Mouse (Mus musculus) liver, embryonic 14.5 days (tissue): ENCODE results near the gene Slc2a1. TPM values are rescaled to one million over a fixed set of nuclear protein-coding genes. Genes with fewer than 3 reads are reported as not detected.
A peak's percentile ranks its signal among the peaks of the same experiment; 100 is the strongest.

Source experiments
- ATAC-seq: fragments of 200-750 bp; cut with Nextera tagmentation; 2 replicates; pipeline ENCODE4 v1.8.0; 2017; ENCODE audit warnings: moderate number of reproducible peaks, mild to moderate bottlenecking, moderate library complexity; ENCODE audit not compliant: insufficient read depth
- DNase-seq, 3 experiments: peaks; one replicate each; pipeline ENCODE4 v3.0.0-alpha.2; 2012 to 2013; ENCODE audit warnings: low read depth in 3 of 3, low spot score in 3 of 3
- H3K27ac ChIP-seq: fragments of 300-500 bp; sonication (generic); 2 replicates; pipeline ENCODE4 v1.5.1; 2014; ENCODE audit warnings: moderate library complexity, mild to moderate bottlenecking, control low read depth, inconsistent platforms
- H3K27me3 ChIP-seq: fragments of 300-500 bp; sonication (generic); 2 replicates; pipeline ENCODE4 v1.6.1; 2014; ENCODE audit warnings: mild to moderate bottlenecking, low read length, moderate library complexity; ENCODE audit not compliant: control insufficient read depth, insufficient read depth
- H3K36me3 ChIP-seq: fragments of 300-500 bp; sonication (generic); replicated peaks from 2 replicates; pipeline ENCODE4 v1.6.1; 2014; ENCODE audit warnings: low read depth; ENCODE audit not compliant: control insufficient read depth, insufficient read depth
- H3K4me1 ChIP-seq, 2 experiments: fragments of 200-500 bp in 1 of 2; fragments of 300-500 bp in 1 of 2; sonication (generic) in 1 of 2; replicated peaks; 2 replicates each; pipeline ENCODE4 v1.6.1; 2012 to 2014; ENCODE audit warnings: antibody characterized with exemption in 1 of 2, inconsistent platforms in 1 of 2, low read length in 1 of 2; ENCODE audit not compliant: control insufficient read depth in 2 of 2, insufficient read depth in 2 of 2
- H3K4me2 ChIP-seq: fragments of 300-500 bp; sonication (generic); 2 replicates; pipeline ENCODE4 v1.6.1; 2014; ENCODE audit warnings: low read depth, mild to moderate bottlenecking, control low read depth, moderate library complexity
- H3K4me3 ChIP-seq, 2 experiments: fragments of 200-500 bp in 1 of 2; fragments of 300-500 bp in 1 of 2; sonication (generic) in 1 of 2; 2 replicates each; pipeline ENCODE4 v1.5.1; 2012 to 2014; ENCODE audit warnings: low read depth in 2 of 2, low read length in 2 of 2, mild to moderate bottlenecking in 2 of 2, control low read depth in 1 of 2, inconsistent platforms in 1 of 2, moderate library complexity in 1 of 2; ENCODE audit not compliant: insufficient read depth in 1 of 2
- H3K9ac ChIP-seq: fragments of 300-500 bp; sonication (generic); replicated peaks from 2 replicates; pipeline ENCODE4 v1.6.1; 2014; ENCODE audit warnings: mild to moderate bottlenecking, control low read depth, moderate library complexity
- H3K9me3 ChIP-seq: fragments of 300-500 bp; sonication (generic); 2 replicates; pipeline ENCODE4 v1.6.1; 2016; ENCODE audit warnings: low read length, mixed read lengths; ENCODE audit not compliant: control insufficient read depth
- CTCF ChIP-seq: IDR thresholded peaks from 2 replicates; pipeline ENCODE4 v1.5.1; 2016; ENCODE audit warnings: antibody characterized with exemption, low read depth, control low read depth
- EP300 ChIP-seq: IDR thresholded peaks from 2 replicates; pipeline ENCODE4 v1.6.1; 2016; ENCODE audit warnings: antibody characterized with exemption, low read depth
- WGBS: fragments of 180-500 bp; shearing (Covaris S2); extraction: QIAGEN DNeasy Blood & Tissue Kit; methylation state at CpG from one replicate; pipeline ENCODE4 v1.1.7; 2014; ENCODE audit not compliant: insufficient replicate concordance; 5-methylcytosine and 5-hydroxymethylcytosine counted together
- polyA plus RNA-seq, 2 experiments: library from polyadenylated mRNA; depleted of rRNA in 1 of 2; stranded (reverse) in 1 of 2; unstranded in 1 of 2; fragments of >200 nt; fragmentation: Nextera tagmentation in 1 of 2; extraction: Ambion mirVana in 1 of 2; gene quantifications; 2 replicates each; pipeline versions ENCODE4 v1.2.1 to v1.2.3; 2012 to 2014

Gene Slc2a1
- polyA plus RNA-seq, 2 experiments, result 173 to 259 TPM

DNA sequence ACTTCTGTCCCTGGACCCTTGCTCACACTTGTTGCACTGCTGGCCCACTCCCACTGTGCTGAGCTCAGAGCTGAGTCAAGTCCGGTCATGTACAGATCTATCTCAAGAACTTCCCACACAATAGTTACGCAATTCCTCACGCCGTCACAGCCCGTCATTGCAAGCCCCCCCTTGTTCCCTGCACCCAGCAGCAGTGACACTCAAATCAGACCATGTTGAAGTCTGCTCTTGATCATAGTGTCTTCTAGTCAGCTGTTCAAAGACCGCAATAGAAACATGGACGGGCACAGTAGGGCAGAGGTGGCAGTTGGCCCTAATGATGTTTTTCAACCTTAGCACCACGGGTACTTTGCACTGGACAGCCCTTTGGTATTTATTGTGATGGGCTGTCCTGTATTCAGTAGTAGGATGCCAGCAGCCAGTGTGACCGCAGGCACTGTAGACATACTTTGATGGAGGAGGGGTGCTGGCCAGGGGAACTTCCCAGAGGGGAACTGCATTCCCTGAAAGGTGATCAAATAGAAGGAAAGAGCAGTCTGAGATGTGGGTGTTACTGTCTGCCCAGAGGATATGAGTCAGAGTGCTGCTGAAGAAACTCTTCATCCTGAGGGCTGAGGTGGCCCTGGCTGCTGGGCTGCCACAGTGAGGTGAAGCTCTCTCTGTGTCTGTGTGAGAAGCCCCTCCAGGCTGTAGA is 17.2 kb downstream of the Slc2a1 start:
- ATAC-seq, result no peak
- TF ChIP-seq EP300 (no peak), CTCF (no peak)
- Histone ChIP-seq H3K27ac (no peak overlapping the region), H3K4me1 (peaks cover 27 to 59% of the 10 kb centered on the region in 2 experiments), H3K9me3 (no peaks in the 10 kb centered on the region), H3K9ac (no peak overlapping the region; the same call in 1 of the 2 replicates), H3K4me2 (no peak overlapping the region), H3K36me3 (peaks cover 100% of the 10 kb centered on the region), H3K27me3 (no peaks in the 10 kb centered on the region), H3K4me3 (no peak overlapping the region)
- no peak for DNase-seq
- 66% methylated on average over 9 of the region's 9 CpGs for WGBS

DNA sequence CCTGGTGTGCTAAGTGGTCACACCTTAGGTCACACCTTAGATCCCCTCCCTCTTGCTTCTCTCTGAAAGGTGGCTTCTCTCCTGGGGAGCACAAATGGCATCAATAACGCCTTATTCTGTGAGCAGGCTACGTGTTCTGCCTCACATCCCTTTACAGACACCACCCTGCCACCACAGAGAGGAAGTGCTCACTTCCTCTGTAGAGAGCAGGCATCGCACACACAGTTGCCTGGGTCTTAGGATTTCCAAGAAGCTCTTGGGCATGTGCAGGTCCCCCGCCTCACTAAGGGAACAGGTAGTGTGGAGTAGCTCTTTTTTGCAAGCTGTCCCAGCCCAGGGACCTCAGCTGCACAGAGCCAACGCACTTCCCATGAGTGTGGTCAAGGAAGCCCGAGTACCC is 18.7 kb downstream of the Slc2a1 start:
- Histone ChIP-seq H3K27ac (peak overlapping the region; percentile 8; the same call in 1 of the 2 replicates), H3K4me1 (peaks cover 19 to 47% of the 10 kb centered on the region in 2 experiments), H3K9ac (no peak overlapping the region), H3K36me3 (peaks cover 100% of the 10 kb centered on the region), H3K4me2 (no peak overlapping the region), H3K9me3 (no peaks in the 10 kb centered on the region), H3K4me3 (no peak overlapping the region), H3K27me3 (no peaks in the 10 kb centered on the region)
- ATAC-seq, result no peak
- 27% methylated on average over 6 of the region's 6 CpGs for WGBS
- no peak for DNase-seq
- TF ChIP-seq EP300, result no peak
- no peak for TF ChIP-seq CTCF

DNA sequence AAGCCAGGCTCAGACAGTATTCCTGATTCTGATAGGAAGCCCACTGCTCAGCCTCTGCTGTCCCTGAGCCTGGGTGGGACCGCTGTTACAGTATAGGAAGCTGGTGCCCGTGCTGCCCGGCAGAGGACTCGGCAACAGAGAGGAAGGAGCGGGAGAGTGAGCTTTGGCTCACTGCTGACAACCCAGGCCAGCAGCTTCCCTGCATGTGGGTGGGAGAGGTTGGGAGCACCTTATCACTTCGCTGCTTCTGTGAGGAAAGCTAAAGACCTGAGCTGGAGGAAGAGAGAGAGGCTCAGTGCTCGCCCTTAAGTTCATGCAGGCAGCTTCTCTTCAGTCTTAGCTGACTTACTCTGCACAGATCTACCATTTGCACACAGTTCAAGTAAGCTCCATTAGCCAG is 20.0 kb downstream of the Slc2a1 start:
- Histone ChIP-seq H3K36me3 (peaks cover 100% of the 10 kb centered on the region), H3K27ac (0 out of 2 replicates have a peak overlapping the region, but pooled peaks have one; percentile 5), H3K9ac (no peak overlapping the region; the same call in 1 of the 2 replicates)

DNA sequence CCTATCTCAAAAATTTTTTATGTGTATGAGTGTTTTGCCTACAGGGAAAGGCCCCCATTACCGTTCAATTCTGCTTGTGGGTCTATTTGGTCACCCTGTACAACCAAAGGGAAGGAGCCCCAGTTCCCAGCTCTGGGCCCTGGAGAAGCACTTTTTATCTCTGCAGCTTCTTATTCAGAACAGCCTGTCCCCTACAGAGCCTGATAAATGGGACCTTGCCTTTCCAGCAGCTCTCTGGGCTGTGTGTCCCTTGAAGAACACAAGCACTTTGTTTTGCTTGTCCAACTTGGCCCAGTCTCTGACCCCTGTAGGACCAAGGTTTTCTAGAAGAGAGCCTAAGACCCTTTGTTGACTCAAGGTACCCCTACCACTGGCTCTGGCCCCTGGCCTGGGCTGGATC is 20.6 kb downstream of the Slc2a1 start:
- peaks cover 17 to 40% of the 10 kb centered on the region in 2 experiments for H3K4me1 ChIP-seq
- WGBS, result 71% methylated on average over 1 of the region's 1 CpGs
- H3K27ac ChIP-seq, result no peak overlapping the region

More for the DNA sequence above, 20.0 kb downstream of the Slc2a1 start:
- Histone ChIP-seq H3K4me1 (peaks cover 19 to 40% of the 10 kb centered on the region in 2 experiments), H3K9me3 (no peaks in the 10 kb centered on the region), H3K4me3 (no peak overlapping the region), H3K4me2 (no peak overlapping the region), H3K27me3 (no peaks in the 10 kb centered on the region)
- ATAC-seq (peak; percentile 11), DNase-seq (no peak)
- TF ChIP-seq EP300 (no peak), CTCF (peak; percentile 29; the same call in 1 of the 2 replicates)
- WGBS, result 28% methylated on average over 7 of the region's 7 CpGs

DNA sequence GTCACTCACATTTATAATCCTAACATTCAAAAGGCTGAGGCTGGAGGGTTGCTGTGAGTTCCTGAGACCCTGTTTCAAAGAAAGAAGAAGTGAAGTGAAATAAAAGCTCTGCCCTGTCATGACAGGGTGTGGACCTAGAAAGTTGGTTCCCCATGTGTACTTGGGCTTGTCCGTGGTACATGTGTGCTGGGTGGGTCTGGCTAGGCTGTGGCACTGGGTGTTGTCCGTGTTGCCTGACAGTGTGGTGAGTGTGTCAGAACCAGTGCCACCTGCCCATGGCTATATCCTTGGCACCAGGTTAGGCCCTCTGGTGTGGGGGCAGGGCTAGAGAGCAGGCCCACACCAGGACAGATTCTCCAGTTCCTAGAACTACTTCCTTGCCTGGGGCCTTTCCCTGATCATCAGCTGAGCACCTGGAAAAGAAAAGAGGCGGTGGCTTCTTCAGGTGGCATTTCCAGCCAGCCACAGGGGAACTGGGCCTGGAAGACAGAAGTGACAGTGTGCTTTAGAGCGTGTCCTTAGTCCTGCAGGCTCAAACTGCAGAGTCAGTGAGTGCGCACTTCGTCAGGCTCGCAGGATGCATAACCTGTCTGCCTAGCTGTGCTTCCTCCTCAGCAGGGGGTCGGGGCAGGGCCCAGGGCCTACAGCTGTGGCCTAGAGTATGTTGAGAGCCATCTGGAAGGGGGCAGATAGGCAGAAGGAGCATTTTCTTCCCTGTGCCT is 22.8 kb downstream of the Slc2a1 start:
- TF ChIP-seq EP300 (no peak), CTCF (no peak)
- H3K4me1 ChIP-seq, result peaks cover 14 to 24% of the 10 kb centered on the region in 2 experiments; a peak in 3 of 4 replicates

More for the DNA sequence above, 20.6 kb downstream of the Slc2a1 start:
- Histone ChIP-seq H3K4me2 (no peak overlapping the region), H3K9ac (no peak overlapping the region), H3K4me3 (no peak overlapping the region), H3K27me3 (no peaks in the 10 kb centered on the region), H3K36me3 (peaks cover 100% of the 10 kb centered on the region), H3K9me3 (no peaks in the 10 kb centered on the region)
- ATAC-seq (no peak), DNase-seq (no peak)
- no peak for TF ChIP-seq EP300
- TF ChIP-seq CTCF, result no peak

More for the DNA sequence above, 22.8 kb downstream of the Slc2a1 start:
- 81% methylated on average over 8 of the region's 8 CpGs for whole genome bisulfite sequencing
- H3K27me3 ChIP-seq, result no peaks in the 10 kb centered on the region
- DNase-seq (no peak), ATAC-seq (no peak)
- no peaks in the 10 kb centered on the region for H3K9me3 ChIP-seq
- no peak overlapping the region for H3K4me2 ChIP-seq
- no peak overlapping the region for H3K9ac ChIP-seq
- no peak overlapping the region for H3K4me3 ChIP-seq
- H3K27ac ChIP-seq, result no peak overlapping the region
- H3K36me3 ChIP-seq, result peaks cover 100% of the 10 kb centered on the region
